Mouse (Mus musculus) ES-E14 (cell line): ENCODE data around the gene Tmem156.

Source experiments
- HCFC1 ChIP-seq: IDR thresholded peaks from 2 replicates; pipeline ENCODE4 v1.6.1; 2012; ENCODE audit warnings: low read length, inconsistent platforms, borderline replicate concordance; ENCODE audit not compliant: insufficient read depth
- MAFK ChIP-seq: IDR thresholded peaks from 2 replicates; pipeline ENCODE4 v1.6.1; 2014; ENCODE audit warnings: mild to moderate bottlenecking, low read depth, low read length, inconsistent platforms; ENCODE audit not compliant: insufficient read depth
- ZNF384 ChIP-seq: IDR thresholded peaks from 2 replicates; pipeline ENCODE4 v1.6.1; 2012; ENCODE audit warnings: low read depth, low read length, inconsistent platforms

GRCm38 (mm10) chr5:65102026-65102640 is 10.2 kb upstream of the Tmem156 start:
- TF ChIP-seq ZNF384 (no peak), MAFK (no peak), HCFC1 (no peak)
